Mouse (Mus musculus): Measurements from ENCODE around the gene Vmn1r59.
"Not testable (repeated sequence)": the region's sequence is repeated elsewhere in the genome, so short reads cannot be mapped to it uniquely, and the experiment has no call there.

Gene Vmn1r59

GRCm38 (mm10) chr7:5456674-5457073 is at the start of gene Vmn1r59:
Vmn1r59 (minus strand) TSS chr7:5456774.
- no peak for DNase-seq

- DNase-seq: not testable (repeated sequence)
Observed at GRCm38 (mm10) chr7:5493856-5494255, 37.3 kb upstream of the Vmn1r59 start, which contains the start of gene Vmn2r28. Vmn2r28 (minus strand) TSS chr7:5493956.

GRCm38 (mm10) chr7:5454011-5454410 is 2.6 kb downstream of the Vmn1r59 start:
- DNase-seq: not testable (repeated sequence)

- DNase-seq: no peak
Observed at GRCm38 (mm10) chr7:5448627-5449026, 7.9 kb downstream of the Vmn1r59 start.

DNA sequence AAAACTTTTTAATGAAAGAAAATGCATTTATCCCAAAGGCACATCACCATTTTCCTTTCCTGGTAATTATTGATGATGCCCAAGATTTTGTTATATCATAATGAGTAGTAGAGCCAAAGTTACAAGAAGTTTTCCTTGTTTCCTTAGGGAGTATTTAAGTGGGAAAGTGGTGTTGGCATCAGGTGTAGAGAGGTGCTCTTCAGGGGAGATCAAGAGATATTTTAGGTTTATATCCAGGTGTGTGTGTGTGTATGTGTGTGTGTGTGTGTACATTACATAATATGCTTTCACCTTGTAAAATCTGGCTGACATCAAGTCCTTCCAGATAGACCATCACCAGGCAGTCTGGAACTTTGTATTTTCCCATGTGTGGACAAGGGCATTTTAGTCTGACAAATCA is 43.3 kb downstream of the Vmn1r59 start, which contains the start of gene Vmn1r58:
Gene Vmn1r58 (minus strand): TSS at position 101 of the 400 bp plus-strand sequence.
- not testable (repeated sequence) for DNase-seq

DNA sequence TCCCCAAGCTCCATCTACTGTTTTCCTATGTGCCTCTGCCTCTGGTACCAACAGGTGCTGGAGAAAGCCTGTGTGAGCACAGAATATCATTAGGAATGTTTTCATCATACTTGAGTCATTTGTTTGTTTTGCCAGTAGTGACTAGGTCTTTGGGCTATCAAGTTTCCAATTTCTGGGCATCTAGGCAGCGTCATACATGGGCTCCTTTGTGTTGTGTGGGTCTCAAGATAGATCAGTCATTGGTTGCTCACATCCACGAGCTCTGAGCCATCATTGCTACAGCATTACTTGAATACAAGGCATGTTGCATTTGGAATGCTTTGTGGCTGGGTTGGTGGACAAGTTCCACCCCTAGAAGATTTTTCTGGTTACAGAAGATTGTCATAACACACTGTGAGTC is 50.4 kb downstream of the Vmn1r59 start:
- no peak for DNase-seq

All from lung, adult 18-20 months (tissue).